Mouse (Mus musculus) lung, embryonic 14.5 days (tissue): Measurements from ENCODE around the gene Hoxa5. TPM values are rescaled to one million over a fixed set of nuclear protein-coding genes. Genes with fewer than 3 reads are reported as not detected.
A peak's percentile ranks its signal among the peaks of the same experiment; 100 is the strongest.

Experiments used
- ATAC-seq: fragments of 200-750 bp; cut with Nextera tagmentation; 2 replicates; pipeline ENCODE4 v1.8.0; 2017; ENCODE audit warnings: mild to moderate bottlenecking, moderate TSS enrichment, moderate library complexity; ENCODE audit not compliant: insufficient read depth
- DNase-seq: peaks from one replicate; pipeline ENCODE4 v3.0.0-alpha.2; 2015
- H3K27ac ChIP-seq: fragments of 300-500 bp; sonication (generic); 2 replicates; pipeline ENCODE4 v1.5.1; 2014; ENCODE audit warnings: low read depth, mild to moderate bottlenecking, moderate library complexity
- H3K27me3 ChIP-seq: fragments of 300-500 bp; sonication (generic); 2 replicates; pipeline ENCODE4 v1.6.1; 2014; ENCODE audit warnings: low read length, control low read depth; ENCODE audit not compliant: insufficient read depth
- H3K36me3 ChIP-seq: fragments of 300-500 bp; sonication (generic); 2 replicates; pipeline ENCODE4 v1.6.1; 2014; ENCODE audit warnings: control low read depth; ENCODE audit not compliant: insufficient read depth
- H3K4me1 ChIP-seq: fragments of 300-500 bp; sonication (generic); 2 replicates; pipeline ENCODE4 v1.6.1; 2014; ENCODE audit warnings: antibody characterized with exemption, control low read depth; ENCODE audit not compliant: insufficient read depth
- H3K4me2 ChIP-seq: fragments of 300-500 bp; sonication (generic); 2 replicates; pipeline ENCODE4 v1.6.1; 2014; ENCODE audit warnings: mild to moderate bottlenecking
- H3K4me3 ChIP-seq: fragments of 300-500 bp; sonication (generic); 2 replicates; pipeline ENCODE4 v1.5.1; 2014; ENCODE audit warnings: low read depth, low read length
- H3K9ac ChIP-seq: fragments of 300-500 bp; sonication (generic); 2 replicates; pipeline ENCODE4 v1.6.1; 2014
- H3K9me3 ChIP-seq: fragments of 300-500 bp; sonication (generic); 2 replicates; pipeline ENCODE4 v1.6.1; 2016; ENCODE audit warnings: low read depth, low read length, control low read depth
- CTCF ChIP-seq: IDR thresholded peaks from 2 replicates; pipeline ENCODE4 v1.5.1; 2016; ENCODE audit warnings: antibody characterized with exemption, low read depth
- WGBS: fragments of 180-500 bp; shearing (Covaris S2); extraction: QIAGEN DNeasy Blood & Tissue Kit; methylation state at CpG from one replicate; pipeline ENCODE4 v1.1.7; 2014; 5-methylcytosine and 5-hydroxymethylcytosine counted together
- polyA plus RNA-seq: library from polyadenylated mRNA; unstranded; fragments of >200 nt; fragmentation: Nextera tagmentation; extraction: Ambion mirVana; gene quantifications from 2 replicates; pipeline ENCODE4 v1.2.1, GENCODE M21; 2014

Gene Hoxa5
- polyA plus RNA-seq, 1 experiment from 2014 or later, result 58.5 TPM

DNA sequence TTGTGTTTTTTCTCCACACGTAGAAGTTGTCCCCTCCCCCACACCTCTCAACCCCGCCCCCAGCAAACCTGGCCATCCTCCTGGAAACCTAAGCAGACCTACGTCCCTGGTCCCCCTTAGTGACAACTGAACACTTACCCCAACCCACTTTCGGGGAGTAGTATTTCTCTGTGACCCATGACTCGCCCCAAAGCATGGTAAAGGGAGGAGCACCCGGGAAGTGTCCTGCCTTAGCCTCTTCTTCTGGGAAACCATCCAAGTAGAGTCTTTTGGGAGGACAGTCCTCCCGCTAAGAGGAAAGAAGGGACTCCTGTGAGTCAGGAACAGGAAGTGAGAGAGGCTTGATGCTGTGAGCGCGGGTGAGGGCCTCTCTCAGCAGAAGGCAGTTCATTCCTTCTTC, 44.4 kb downstream of the Hoxa5 start:
- Histone ChIP-seq H3K9me3 (no peaks in the 10 kb centered on the region), H3K4me1 (no peaks in the 10 kb centered on the region), H3K9ac (peak overlapping the region; percentile 91), H3K4me2 (peak overlapping the region; percentile 79), H3K27me3 (peaks cover 27% of the 10 kb centered on the region), H3K36me3 (no peaks in the 10 kb centered on the region; the same call in 1 of the 2 replicates), H3K27ac (peak overlapping the region; percentile 97), H3K4me3 (peak overlapping the region; percentile 71)
- no peak for TF ChIP-seq CTCF
- peak; percentile 82 for DNase-seq
- no peak for ATAC-seq
- under 1% methylated on average over 9 of the region's 9 CpGs for WGBS

DNA sequence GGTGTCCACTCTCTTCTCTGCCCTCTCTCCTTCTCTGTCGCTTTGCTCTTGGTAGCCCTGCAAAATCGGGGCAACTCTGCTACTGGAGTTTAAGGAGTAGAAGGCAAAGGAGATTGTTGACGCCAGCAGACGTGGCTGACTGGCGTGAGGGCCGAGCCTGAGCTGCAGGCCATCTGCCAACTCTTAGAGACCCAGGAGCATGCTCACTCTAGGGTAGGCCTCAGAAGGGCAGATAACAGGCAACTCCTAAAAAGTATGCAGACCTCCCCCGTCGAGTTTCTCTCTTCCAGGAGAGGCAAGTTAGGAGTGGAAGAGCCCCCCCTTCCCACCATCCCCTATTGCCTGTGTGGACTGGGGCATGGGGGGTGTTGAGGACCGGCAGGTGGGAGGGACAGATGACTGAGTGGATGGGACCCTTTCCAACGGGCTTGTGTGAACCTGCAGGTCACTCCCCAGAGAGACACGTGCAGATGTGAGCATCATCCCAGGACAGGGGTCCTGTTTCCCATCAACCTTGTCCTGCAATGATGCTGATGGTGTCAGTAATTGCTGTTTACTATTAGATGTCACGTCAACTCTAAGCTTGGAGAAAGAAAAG, 45.1 kb downstream of the Hoxa5 start:
- Histone ChIP-seq H3K9ac (peak overlapping the region; percentile 91), H3K4me2 (peak overlapping the region; percentile 79), H3K27me3 (peaks cover 27% of the 10 kb centered on the region), H3K27ac (peak overlapping the region; percentile 97), H3K4me1 (no peaks in the 10 kb centered on the region), H3K9me3 (no peaks in the 10 kb centered on the region), H3K36me3 (no peaks in the 10 kb centered on the region; the same call in 1 of the 2 replicates), H3K4me3 (peak overlapping the region; percentile 71)
- DNase-seq, result peak; percentile 76
- TF ChIP-seq CTCF, result no peak
- WGBS, result 4% methylated on average over 12 of the region's 12 CpGs
- ATAC-seq, result peak; percentile 13

DNA sequence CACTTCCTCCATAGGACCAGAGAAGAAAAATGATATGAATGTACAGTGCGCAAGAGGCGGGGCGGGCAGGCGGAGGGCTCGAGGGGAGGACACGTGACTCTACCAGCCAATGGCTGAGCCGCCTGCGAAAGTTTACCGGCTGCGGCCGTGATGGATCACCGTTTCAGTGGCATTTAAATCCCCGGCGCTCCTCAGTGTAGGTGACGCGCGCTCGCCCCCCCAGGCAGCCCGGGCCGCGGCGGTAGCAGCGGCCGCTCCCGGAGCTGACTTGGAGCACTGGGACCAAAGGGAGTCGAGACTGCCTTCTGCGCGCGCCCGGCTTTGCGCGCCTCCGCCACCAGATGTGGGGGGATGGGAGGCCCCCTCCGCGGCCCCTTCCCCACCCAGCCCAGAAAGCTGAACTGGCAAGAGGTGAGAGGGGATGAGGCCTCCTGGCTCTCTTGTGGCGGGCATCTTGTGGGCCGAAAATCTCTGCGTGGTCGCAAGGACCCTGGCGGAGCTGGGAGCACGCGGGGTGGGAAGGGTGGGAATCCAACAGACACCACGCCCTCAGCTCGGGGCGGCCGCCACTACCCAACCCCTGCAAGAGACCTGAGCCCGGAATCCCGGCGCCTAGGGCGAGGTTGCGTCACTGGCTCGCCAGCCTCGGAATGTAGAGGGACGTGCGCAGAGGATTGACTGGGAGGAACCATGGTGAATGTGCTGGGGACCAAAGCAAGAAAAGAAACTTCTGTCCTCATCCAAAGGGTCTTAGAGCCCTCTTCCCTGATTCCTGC, 45.9 kb downstream of the Hoxa5 start, which contains the start of gene Hoxa1:
TSS of gene Hoxa1 (minus strand) at position 42 of the 776 bp plus-strand sequence.
- TF ChIP-seq CTCF, result no peak
- ATAC-seq (peak; percentile 84), DNase-seq (peak; percentile 96)
- Histone ChIP-seq H3K27ac (peak within 1 kb of the TSS; percentile 97), H3K9ac (peak within 1 kb of the TSS; percentile 91), H3K36me3 (no peaks in the 10 kb centered on the region; the same call in 1 of the 2 replicates), H3K4me1 (no peaks in the 10 kb centered on the region), H3K4me3 (peak within 1 kb of the TSS; percentile 71), H3K9me3 (no peaks in the 10 kb centered on the region), H3K4me2 (peak within 1 kb of the TSS; percentile 79), H3K27me3 (peaks cover 27% of the 10 kb centered on the region)
- under 1% methylated on average over 55 of the region's 55 CpGs for WGBS

DNA sequence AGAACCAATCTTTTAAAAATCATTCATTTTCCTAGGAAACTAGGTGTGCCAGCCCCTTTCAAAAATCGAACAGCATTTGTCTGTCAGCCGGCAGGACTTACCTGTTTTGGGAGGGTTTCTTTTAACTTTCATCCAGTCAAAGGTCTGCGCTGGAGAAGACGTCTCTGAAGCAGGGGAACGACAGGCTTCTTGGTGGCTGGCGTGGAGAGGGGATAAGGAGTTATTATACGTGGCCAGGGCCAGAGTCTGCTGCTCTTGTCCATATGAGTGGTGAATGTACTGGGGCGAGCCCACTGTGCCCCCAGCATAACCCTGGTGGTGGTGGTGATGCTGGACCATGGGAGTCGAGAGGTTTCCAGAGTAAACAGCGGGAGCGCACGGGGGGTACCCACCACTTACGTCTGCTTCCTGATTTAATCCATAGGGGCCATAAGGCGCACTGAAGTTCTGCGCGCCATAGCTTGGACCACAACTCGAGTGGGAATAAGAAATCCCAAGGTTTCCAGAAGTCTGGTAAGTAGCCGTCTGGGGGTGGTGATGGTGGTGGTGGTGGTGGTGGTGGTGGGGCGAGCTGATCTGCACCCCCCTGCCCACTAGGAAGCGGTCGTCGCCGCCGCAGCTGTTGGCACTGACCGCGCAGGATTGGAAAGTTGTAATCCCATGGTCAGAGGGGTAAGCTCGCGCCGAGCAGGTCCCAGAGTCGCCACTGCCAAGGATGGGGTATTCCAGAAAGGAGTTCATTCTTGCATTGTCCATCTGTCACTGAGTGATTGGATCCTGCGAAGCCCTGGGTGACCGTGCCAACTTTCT, 46.7 kb downstream of the Hoxa5 start:
- peak overlapping the region; percentile 79 for H3K4me2 ChIP-seq
- H3K27ac ChIP-seq, result peak overlapping the region; percentile 9; the same call in 1 of the 2 replicates
- peak overlapping the region; percentile 71 for H3K4me3 ChIP-seq
- TF ChIP-seq CTCF, result no peak
- WGBS, result under 1% methylated on average over 32 of the region's 32 CpGs
- ATAC-seq (0 out of 2 replicates have a peak, but pooled peaks have one; percentile 0), DNase-seq (peak; percentile 33)
- H3K36me3 ChIP-seq, result no peaks in the 10 kb centered on the region; the same call in 1 of the 2 replicates
- H3K9me3 ChIP-seq, result no peaks in the 10 kb centered on the region
- peaks cover 28% of the 10 kb centered on the region for H3K27me3 ChIP-seq
- H3K9ac ChIP-seq, result peak overlapping the region; percentile 30; the same call in 1 of the 2 replicates
- H3K4me1 ChIP-seq, result no peaks in the 10 kb centered on the region

DNA sequence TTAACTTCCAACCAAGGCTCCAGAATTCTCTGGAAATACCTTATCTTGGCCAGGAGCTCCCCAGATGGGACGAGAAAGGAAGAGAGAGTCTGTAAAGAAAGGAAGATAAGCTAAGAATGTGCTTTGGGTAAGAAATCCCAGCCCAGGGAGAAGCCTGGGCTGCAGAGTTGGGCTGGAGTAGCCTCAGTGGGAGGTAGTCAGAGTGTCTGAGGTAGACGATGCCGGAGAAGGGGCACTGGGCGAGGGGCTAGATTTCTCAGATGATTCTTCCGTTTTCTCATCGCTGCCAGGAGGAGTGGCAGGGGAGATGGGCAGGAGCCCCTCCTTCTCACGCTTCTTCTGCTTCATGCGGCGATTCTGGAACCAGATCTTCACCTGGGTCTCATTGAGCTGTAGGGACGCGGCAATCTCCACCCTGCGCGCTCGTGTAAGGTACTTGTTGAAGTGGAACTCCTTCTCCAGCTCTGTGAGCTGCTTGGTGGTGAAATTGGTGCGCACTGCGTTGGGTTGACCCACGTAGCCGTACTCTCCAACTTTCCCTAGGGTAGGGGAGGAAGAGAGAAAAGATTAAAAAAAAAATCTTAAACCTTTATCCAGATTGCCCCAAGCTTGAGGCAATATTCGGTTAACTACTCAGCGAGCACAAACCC, 47.7 kb downstream of the Hoxa5 start:
- Histone ChIP-seq H3K4me1 (no peaks in the 10 kb centered on the region), H3K9me3 (no peaks in the 10 kb centered on the region), H3K36me3 (no peaks in the 10 kb centered on the region), H3K9ac (no peak overlapping the region; the same call in 1 of the 2 replicates), H3K27me3 (peaks cover 38% of the 10 kb centered on the region), H3K27ac (no peak overlapping the region), H3K4me2 (peak overlapping the region; percentile 79), H3K4me3 (peak overlapping the region; percentile 71)
- no peak for DNase-seq
- ATAC-seq, result no peak
- no peak for TF ChIP-seq CTCF
- 12% methylated on average over 20 of the region's 20 CpGs for WGBS

DNA sequence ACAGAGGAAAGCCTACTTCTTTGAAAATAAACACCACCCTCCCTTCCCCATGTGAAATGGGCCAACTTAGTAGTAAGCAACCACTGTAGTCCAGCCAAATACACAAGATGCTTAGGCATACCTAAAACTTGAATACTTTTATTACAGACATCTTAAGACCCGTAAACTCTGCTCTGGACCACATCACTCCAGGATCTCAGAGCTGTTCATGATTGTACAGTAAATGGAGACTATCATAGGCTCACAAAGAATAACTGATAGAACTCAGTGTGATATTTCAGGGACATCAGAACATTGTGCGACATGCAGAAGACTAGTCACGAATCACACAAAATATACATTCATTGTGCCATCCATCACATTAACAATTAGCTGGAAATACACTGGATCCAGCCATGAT, 48.9 kb downstream of the Hoxa5 start:
- WGBS, result 56% methylated on average over 3 of the region's 3 CpGs
- Histone ChIP-seq H3K27me3 (peaks cover 44% of the 10 kb centered on the region), H3K9ac (no peak overlapping the region), H3K4me2 (no peak overlapping the region), H3K4me3 (no peak overlapping the region), H3K27ac (no peak overlapping the region), H3K36me3 (no peaks in the 10 kb centered on the region), H3K4me1 (no peaks in the 10 kb centered on the region), H3K9me3 (no peaks in the 10 kb centered on the region)
- no peak for TF ChIP-seq CTCF
- ATAC-seq (no peak), DNase-seq (no peak)
